Mouse (Mus musculus): Measurements from ENCODE around the gene Allc. TPM values are rescaled to one million over a fixed set of nuclear protein-coding genes. Genes with fewer than 3 reads are reported as not detected.

Gene Allc
- polyA plus RNA-seq, 1 experiment from 2014 or later, result not detected

DNA sequence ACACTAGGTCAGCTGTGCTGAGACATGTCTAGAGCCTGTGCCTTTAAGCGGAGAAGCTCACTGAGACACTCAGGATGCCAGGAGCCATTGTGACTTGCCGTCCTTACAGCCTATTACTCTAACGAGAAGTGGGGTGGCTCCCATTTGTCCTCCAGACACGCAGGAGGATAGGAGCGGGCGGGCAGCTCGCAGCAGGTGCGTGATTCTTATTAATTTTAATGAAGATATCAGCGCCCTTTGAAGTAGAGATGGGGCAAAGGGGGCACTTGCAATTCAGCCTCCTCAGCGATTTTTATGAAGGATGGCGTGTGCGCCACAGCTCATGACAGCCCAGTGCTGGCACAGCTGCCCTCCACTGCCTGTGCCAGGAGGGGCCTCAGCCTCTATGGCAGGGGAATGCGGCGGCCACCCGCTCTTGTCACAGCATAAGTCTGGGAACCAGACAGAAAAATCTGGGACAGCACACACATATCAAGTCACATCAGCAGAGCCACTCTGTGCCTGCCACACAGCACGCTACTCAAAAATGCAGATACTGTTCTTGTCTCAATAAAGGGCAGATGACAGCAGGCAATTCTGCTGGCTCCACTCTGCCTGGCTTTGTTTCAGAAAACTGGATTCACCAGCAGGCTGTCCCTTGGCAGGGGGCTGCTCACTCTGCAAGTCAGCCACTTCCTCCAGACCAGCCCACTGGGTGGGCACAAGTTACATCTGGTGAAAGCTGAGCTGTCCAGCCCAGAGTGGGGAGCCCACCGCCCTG is 25.4 kb upstream of the Allc start:
- Histone ChIP-seq H3K4me1 (peaks cover 13% of the 10 kb centered on the region), H3K9ac (peak overlapping the region; percentile 6), H3K36me3 (no peaks in the 10 kb centered on the region), H3K27me3 (replicated peaks) (0 out of 2 replicates have a peak, but pooled peaks cover 3% of the 10 kb centered on the region), H3K27ac (replicated peaks) (no peak overlapping the region; the same call in 1 of the 2 replicates), H3K4me2 (peak overlapping the region; percentile 14), H3K9me3 (no peaks in the 10 kb centered on the region), H3K4me3 (no peak overlapping the region)
- no peak for ATAC-seq (ENCODE audit: extremely low read depth, insufficient number of reproducible peaks, low FRiP score, low TSS enrichment)
- 55% methylated on average over 17 of the region's 17 CpGs for WGBS

- Histone ChIP-seq H3K4me2 (no peak overlapping the region), H3K36me3 (no peaks in the 10 kb centered on the region), H3K4me3 (no peak overlapping the region), H3K27ac (replicated peaks) (no peak overlapping the region), H3K4me1 (peaks cover 21% of the 10 kb centered on the region), H3K27me3 (replicated peaks) (peaks cover 10% of the 10 kb centered on the region; the same call in 1 of the 2 replicates), H3K9me3 (no peaks in the 10 kb centered on the region), H3K9ac (no peak overlapping the region)
- ATAC-seq (ENCODE audit: extremely low read depth, insufficient number of reproducible peaks, low FRiP score, low TSS enrichment), result no peak
- 57% methylated on average over 1 of the region's 1 CpGs for WGBS
Measured at GRCm38 (mm10) chr12:28603494-28603893, 21.2 kb upstream of the Allc start.

GRCm38 (mm10) chr12:28602259-28602658 is 19.9 kb upstream of the Allc start:
- peaks cover 18% of the 10 kb centered on the region for H3K4me1 ChIP-seq
- no peaks in the 10 kb centered on the region for H3K9me3 ChIP-seq
- H3K36me3 ChIP-seq, result no peaks in the 10 kb centered on the region
- ATAC-seq (ENCODE audit: extremely low read depth, insufficient number of reproducible peaks, low FRiP score, low TSS enrichment), result no peak
- H3K4me2 ChIP-seq, result no peak overlapping the region
- peaks cover 10% of the 10 kb centered on the region; the same call in 1 of the 2 replicates for H3K27me3 ChIP-seq (replicated peaks)
- H3K9ac ChIP-seq, result no peak overlapping the region
- 0 out of 2 replicates have a peak overlapping the region, but pooled peaks have one; percentile 20 for H3K27ac ChIP-seq (replicated peaks)
- WGBS, result 23% methylated on average over 4 of the region's 4 CpGs
- no peak overlapping the region for H3K4me3 ChIP-seq

- Histone ChIP-seq H3K27ac (replicated peaks) (no peak overlapping the region), H3K36me3 (no peaks in the 10 kb centered on the region), H3K9ac (no peak overlapping the region), H3K27me3 (replicated peaks) (peaks cover 9% of the 10 kb centered on the region; the same call in 1 of the 2 replicates), H3K4me1 (peaks cover 16% of the 10 kb centered on the region), H3K4me3 (no peak overlapping the region), H3K9me3 (no peaks in the 10 kb centered on the region), H3K4me2 (no peak overlapping the region)
- ATAC-seq (ENCODE audit: extremely low read depth, insufficient number of reproducible peaks, low FRiP score, low TSS enrichment), result no peak
- WGBS, result 40% methylated on average over 2 of the region's 2 CpGs
Measured at GRCm38 (mm10) chr12:28598526-28598991, 16.2 kb upstream of the Allc start.

- H3K9ac ChIP-seq, result no peak overlapping the region
- peaks cover 7% of the 10 kb centered on the region; the same call in 1 of the 2 replicates for H3K27me3 ChIP-seq (replicated peaks)
- no peak for ATAC-seq (ENCODE audit: extremely low read depth, insufficient number of reproducible peaks, low FRiP score, low TSS enrichment)
- no peak overlapping the region for H3K27ac ChIP-seq (replicated peaks)
- H3K4me1 ChIP-seq, result peaks cover 16% of the 10 kb centered on the region
- WGBS, result 37% methylated on average over 3 of the region's 3 CpGs
- H3K4me3 ChIP-seq, result no peak overlapping the region
- no peaks in the 10 kb centered on the region for H3K9me3 ChIP-seq
- no peak overlapping the region for H3K4me2 ChIP-seq
- H3K36me3 ChIP-seq, result no peaks in the 10 kb centered on the region
Measured at GRCm38 (mm10) chr12:28598110-28598509, 15.8 kb upstream of the Allc start.

GRCm38 (mm10) chr12:28597699-28598098 is 15.4 kb upstream of the Allc start:
- Histone ChIP-seq H3K4me3 (no peak overlapping the region), H3K27ac (replicated peaks) (no peak overlapping the region), H3K9me3 (no peaks in the 10 kb centered on the region), H3K9ac (no peak overlapping the region), H3K36me3 (no peaks in the 10 kb centered on the region), H3K4me1 (peaks cover 16% of the 10 kb centered on the region), H3K27me3 (replicated peaks) (peaks cover 7% of the 10 kb centered on the region; the same call in 1 of the 2 replicates), H3K4me2 (no peak overlapping the region)
- no peak for ATAC-seq (ENCODE audit: extremely low read depth, insufficient number of reproducible peaks, low FRiP score, low TSS enrichment)
- WGBS, result 55% methylated on average over 9 of the region's 9 CpGs

GRCm38 (mm10) chr12:28596851-28597250 is 14.5 kb upstream of the Allc start:
- Histone ChIP-seq H3K9me3 (no peaks in the 10 kb centered on the region), H3K4me1 (peaks cover 12% of the 10 kb centered on the region), H3K4me2 (no peak overlapping the region), H3K27me3 (replicated peaks) (peaks cover 7% of the 10 kb centered on the region; the same call in 1 of the 2 replicates), H3K36me3 (no peaks in the 10 kb centered on the region), H3K4me3 (no peak overlapping the region), H3K9ac (no peak overlapping the region), H3K27ac (replicated peaks) (no peak overlapping the region)
- no peak for ATAC-seq (ENCODE audit: extremely low read depth, insufficient number of reproducible peaks, low FRiP score, low TSS enrichment)

DNA sequence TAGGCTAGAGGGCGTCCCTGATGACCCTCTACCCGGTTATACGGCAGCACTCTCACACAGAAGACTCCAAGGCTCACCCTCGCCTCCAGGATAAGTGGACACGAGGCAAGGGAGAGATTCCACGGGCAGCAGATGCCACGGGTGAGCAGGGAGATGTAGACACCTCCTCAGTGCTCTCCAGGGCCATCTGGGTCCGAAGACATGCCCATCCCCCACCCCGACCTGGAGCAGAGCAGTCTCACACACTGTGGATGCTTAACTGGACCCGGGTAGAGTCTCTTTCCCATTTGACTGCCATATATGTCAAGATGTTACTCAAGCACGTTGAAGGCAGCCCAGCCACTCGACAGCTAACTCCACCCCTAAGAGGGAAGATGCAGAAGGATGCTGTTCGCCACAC is 8.1 kb upstream of the Allc start:
- H3K27me3 ChIP-seq (replicated peaks), result peaks cover 29% of the 10 kb centered on the region
- ATAC-seq (ENCODE audit: extremely low read depth, insufficient number of reproducible peaks, low FRiP score, low TSS enrichment), result no peak

DNA sequence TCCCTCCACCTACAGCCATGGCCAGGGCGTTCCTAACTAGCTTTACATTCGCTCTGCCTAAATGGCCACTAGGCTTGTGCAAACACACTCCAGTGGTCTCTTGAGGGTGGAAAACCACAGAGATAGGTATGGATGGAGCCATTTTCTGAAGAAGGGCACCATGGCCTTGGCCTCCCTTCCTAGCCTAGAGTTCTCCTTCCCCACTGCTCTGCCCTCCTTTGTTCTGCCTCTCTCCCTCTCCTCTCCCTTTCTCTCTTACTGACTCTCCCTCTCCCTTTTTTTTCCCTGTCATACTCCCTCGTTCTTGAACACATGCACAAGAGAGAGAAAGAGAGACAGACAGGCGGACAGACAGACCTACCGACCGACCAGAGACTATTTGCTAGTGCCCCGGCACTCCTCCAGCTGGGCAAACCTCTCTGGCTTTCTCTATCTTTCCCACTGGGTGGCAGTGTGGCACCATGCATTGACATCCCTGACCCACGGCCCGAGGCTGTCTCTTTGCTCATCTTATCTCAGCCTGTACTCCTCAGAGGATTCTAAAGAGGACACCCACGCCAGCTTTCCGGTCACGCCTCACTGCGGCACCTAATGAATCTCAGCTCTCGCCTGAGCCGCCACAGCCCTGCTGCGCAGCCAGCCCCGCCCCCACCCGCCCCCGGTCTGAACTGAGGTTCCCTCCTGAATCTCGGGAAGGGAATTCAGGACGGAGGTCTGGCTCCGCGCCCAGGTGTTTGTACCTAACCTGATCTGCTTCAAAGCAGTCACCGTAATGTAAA is 7.0 kb upstream of the Allc start:
- WGBS, result 8% methylated on average over 23 of the region's 24 CpGs
- Histone ChIP-seq H3K4me1 (peaks cover 14% of the 10 kb centered on the region), H3K27me3 (replicated peaks) (peaks cover 29% of the 10 kb centered on the region), H3K9me3 (no peaks in the 10 kb centered on the region), H3K27ac (replicated peaks) (no peak overlapping the region), H3K4me3 (peak overlapping the region; percentile 55), H3K9ac (peak overlapping the region; percentile 76), H3K4me2 (peak overlapping the region; percentile 78), H3K36me3 (no peaks in the 10 kb centered on the region)
- no peak; the same call in 1 of the 2 replicates for ATAC-seq (ENCODE audit: extremely low read depth, insufficient number of reproducible peaks, low FRiP score, low TSS enrichment)

More for the DNA sequence above, 8.1 kb upstream of the Allc start:
- Histone ChIP-seq H3K9me3 (no peaks in the 10 kb centered on the region), H3K4me3 (no peak overlapping the region), H3K4me1 (peaks cover 14% of the 10 kb centered on the region), H3K9ac (no peak overlapping the region), H3K4me2 (no peak overlapping the region), H3K36me3 (no peaks in the 10 kb centered on the region), H3K27ac (replicated peaks) (no peak overlapping the region)
- 33% methylated on average over 13 of the region's 13 CpGs for WGBS

DNA sequence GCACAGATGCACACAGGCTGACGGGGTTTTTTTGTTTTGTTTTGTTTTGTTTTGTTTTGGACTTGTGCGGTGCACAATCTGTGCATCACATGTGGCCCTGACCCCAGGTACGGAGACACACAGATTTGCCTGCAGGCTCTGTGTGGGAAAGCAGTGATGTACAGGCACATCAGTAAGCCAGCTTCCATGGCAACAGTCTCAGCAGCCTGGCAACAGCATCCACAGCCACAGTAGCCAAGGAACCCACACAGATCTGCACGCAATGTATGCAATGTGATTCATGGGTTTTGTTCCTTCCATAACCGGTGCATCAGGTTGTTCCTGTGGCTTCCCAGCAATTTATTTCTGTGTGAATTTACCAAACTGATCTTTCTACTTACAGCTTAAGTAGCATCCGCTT is 5.6 kb upstream of the Allc start:
- Histone ChIP-seq H3K9me3 (no peaks in the 10 kb centered on the region), H3K4me3 (no peak overlapping the region), H3K27me3 (replicated peaks) (peaks cover 29% of the 10 kb centered on the region), H3K36me3 (no peaks in the 10 kb centered on the region), H3K27ac (replicated peaks) (no peak overlapping the region), H3K9ac (no peak overlapping the region), H3K4me2 (no peak overlapping the region), H3K4me1 (peaks cover 14% of the 10 kb centered on the region)
- 77% methylated on average over 6 of the region's 6 CpGs for WGBS
- no peak for ATAC-seq (ENCODE audit: extremely low read depth, insufficient number of reproducible peaks, low FRiP score, low TSS enrichment)

DNA sequence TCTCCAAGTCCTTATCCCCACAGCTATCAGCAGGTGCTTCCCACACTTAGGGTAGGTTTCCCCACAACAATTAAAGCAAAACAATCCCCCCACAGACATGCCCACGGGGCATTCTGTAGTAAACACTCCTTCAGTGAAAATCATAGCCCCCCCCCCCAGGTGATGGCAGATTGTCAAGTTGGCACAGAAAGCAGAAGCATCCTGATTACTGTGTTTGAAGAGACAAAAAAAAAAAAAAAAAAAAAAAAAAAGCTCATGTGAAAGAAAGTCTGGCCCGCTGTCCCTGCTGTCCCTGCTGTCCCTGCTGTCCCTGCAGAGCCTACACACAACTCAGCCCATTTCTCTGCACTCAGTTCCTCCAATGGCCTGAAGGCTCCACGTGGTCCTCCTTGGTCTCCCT is 1.7 kb upstream of the Allc start:
- no peak overlapping the region for H3K9ac ChIP-seq
- ATAC-seq (ENCODE audit: extremely low read depth, insufficient number of reproducible peaks, low FRiP score, low TSS enrichment), result no peak
- H3K4me2 ChIP-seq, result no peak overlapping the region
- no peaks in the 10 kb centered on the region for H3K9me3 ChIP-seq
- peaks cover 13% of the 10 kb centered on the region for H3K27me3 ChIP-seq (replicated peaks)
- H3K27ac ChIP-seq (replicated peaks), result no peak overlapping the region
- peaks cover 2% of the 10 kb centered on the region; the same call in 1 of the 2 replicates for H3K4me1 ChIP-seq
- H3K4me3 ChIP-seq, result no peak overlapping the region
- 58% methylated on average over 3 of the region's 3 CpGs for WGBS
- no peaks in the 10 kb centered on the region for H3K36me3 ChIP-seq

All from heart, embryonic 13.5 days (tissue).